Mouse (Mus musculus) liver, embryonic 14.5 days (tissue): ENCODE data around the gene Nbl1.

Experiments used
- CTCF ChIP-seq: IDR thresholded peaks from 2 replicates; pipeline ENCODE4 v1.5.1; 2016; ENCODE audit warnings: antibody characterized with exemption, low read depth, control low read depth
- EP300 ChIP-seq: IDR thresholded peaks from 2 replicates; pipeline ENCODE4 v1.6.1; 2016; ENCODE audit warnings: antibody characterized with exemption, low read depth

- TF ChIP-seq CTCF, result peak; percentile 44
- no peak for TF ChIP-seq EP300
These were observed 47.5 kb upstream of the Nbl1 start for GRCm38 (mm10) chr4:139140267-139140666.
